Mouse (Mus musculus): ENCODE measurements at regions not wholly inside any gene's neighbourhood (a gene's known extent, or its start where the extent isn't known, plus 50 kb on each side); places are given as distances from the start of the nearest gene placed in this dataset.

GRCm38 (mm10) chr2:180389013-180389412, 54.5 kb upstream of the Gata5 start:
- no peak for DNase-seq (ENCODE audit: low spot score)

- DNase-seq (ENCODE audit: low spot score): no peak
Measured at GRCm38 (mm10) chr2:180388122-180388521, 53.6 kb upstream of the Gata5 start.

- no peak for DNase-seq (ENCODE audit: low spot score)
Measured at GRCm38 (mm10) chr2:180387305-180387704, 52.8 kb upstream of the Gata5 start.

- no peak for DNase-seq (ENCODE audit: low spot score)
Measured at GRCm38 (mm10) chr2:180385967-180386688, 51.6 kb upstream of the Gata5 start.

GRCm38 (mm10) chr2:180385231-180385895, 50.9 kb upstream of the Gata5 start:
- DNase-seq (ENCODE audit: low spot score): peak; percentile 20
